Mouse (Mus musculus): Measurements from ENCODE around the gene Isl1. TPM values are rescaled to one million over a fixed set of nuclear protein-coding genes. Genes with fewer than 3 reads are reported as not detected.

Gene Isl1
- polyA plus RNA-seq, 1 experiment from 2014 or later, result 1.4 TPM

DNA sequence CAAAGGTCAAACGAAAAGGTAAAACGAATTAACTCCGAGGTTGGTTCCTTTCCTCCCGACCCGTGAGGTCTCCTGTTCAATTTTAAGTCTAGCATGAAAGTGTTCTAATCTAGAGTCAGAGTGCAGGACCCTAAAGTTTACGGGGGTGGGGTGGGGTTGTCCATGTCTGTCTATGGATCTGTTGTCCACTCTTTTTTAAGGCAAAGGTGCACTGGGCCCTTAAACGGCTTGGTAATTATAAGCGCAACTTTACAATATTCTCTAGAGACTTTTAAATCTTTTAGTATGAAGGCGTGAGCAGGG lies 925 bp upstream of the Isl1 start:
- H3K4me2 ChIP-seq (replicated peaks; ENCODE audit: low read depth), result no peak overlapping the region; the same call in 1 of the 2 replicates
- no peak overlapping the region for H3K27ac ChIP-seq (ENCODE audit: low read depth, low read length)

DNA sequence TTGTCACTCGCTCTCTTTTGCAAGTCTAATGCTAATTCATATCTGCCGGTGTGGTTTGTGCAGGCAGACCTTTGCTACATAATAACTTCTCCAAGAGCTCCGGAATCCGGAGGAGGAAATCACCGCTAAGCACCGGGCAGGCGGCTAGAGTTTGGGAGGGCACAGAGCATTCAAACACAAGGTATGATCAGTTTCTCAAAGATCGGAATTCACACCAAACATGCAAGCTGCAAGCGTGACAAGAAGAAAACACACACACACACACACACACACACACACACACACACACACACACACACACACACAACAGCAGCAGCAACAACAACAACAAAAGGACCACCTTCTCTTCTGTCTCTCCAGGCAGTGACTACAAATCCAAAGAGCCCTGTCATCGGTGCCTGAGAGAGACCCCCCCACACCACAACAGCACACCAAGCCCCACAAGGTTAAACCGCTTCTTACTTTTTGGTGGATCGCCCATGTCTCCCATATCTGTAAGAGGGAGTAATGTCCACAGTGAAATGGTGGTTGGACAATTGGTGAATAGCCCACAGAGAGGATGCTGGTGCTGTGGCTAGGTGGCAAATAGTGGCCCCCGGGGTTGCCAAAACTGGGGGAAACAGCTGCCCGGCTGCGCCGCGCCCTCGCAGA lies 431 bp downstream of the Isl1 start:
- H3K27me3 ChIP-seq (replicated peaks; ENCODE audit: control insufficient read depth, insufficient read depth, low read length), result peaks cover 90% of the 10 kb centered on the region
- no peak overlapping the region for H3K27ac ChIP-seq (ENCODE audit: low read depth, low read length)
- peak overlapping the region; percentile 76 for H3K4me2 ChIP-seq (replicated peaks; ENCODE audit: low read depth)
- no peaks in the 10 kb centered on the region for H3K4me1 ChIP-seq (replicated peaks; ENCODE audit: control insufficient read depth, insufficient read depth, low read length)
- TF ChIP-seq CTCF (IDR thresholded peaks at IDR 0.05; ENCODE audit: low read depth), result no peak
- ATAC-seq, result 0 out of 2 replicates have a peak, but pooled peaks have one; percentile 19
- no peak overlapping the region for H3K9ac ChIP-seq (ENCODE audit: low read depth, low read length)
- no peaks in the 10 kb centered on the region for H3K36me3 ChIP-seq (ENCODE audit: control insufficient read depth, insufficient read depth)
- H3K4me3 ChIP-seq (ENCODE audit: low read depth, low read length), result peak overlapping the region; percentile 44
- WGBS, result under 1% methylated on average over 18 of the region's 18 CpGs
- no peaks in the 10 kb centered on the region for H3K9me3 ChIP-seq (ENCODE audit: control insufficient read depth)

More for the DNA sequence above, 925 bp upstream of the Isl1 start:
- no peaks in the 10 kb centered on the region for H3K4me1 ChIP-seq (replicated peaks; ENCODE audit: control insufficient read depth, insufficient read depth, low read length)
- no peak overlapping the region for H3K9ac ChIP-seq (ENCODE audit: low read depth, low read length)
- 6% methylated on average over 9 of the region's 9 CpGs for WGBS
- H3K36me3 ChIP-seq (ENCODE audit: control insufficient read depth, insufficient read depth), result no peaks in the 10 kb centered on the region
- peaks cover 89% of the 10 kb centered on the region for H3K27me3 ChIP-seq (replicated peaks; ENCODE audit: control insufficient read depth, insufficient read depth, low read length)
- no peaks in the 10 kb centered on the region for H3K9me3 ChIP-seq (ENCODE audit: control insufficient read depth)
- no peak for TF ChIP-seq CTCF (IDR thresholded peaks at IDR 0.05; ENCODE audit: low read depth)
- peak overlapping the region; percentile 44 for H3K4me3 ChIP-seq (ENCODE audit: low read depth, low read length)
- no peak for ATAC-seq

DNA sequence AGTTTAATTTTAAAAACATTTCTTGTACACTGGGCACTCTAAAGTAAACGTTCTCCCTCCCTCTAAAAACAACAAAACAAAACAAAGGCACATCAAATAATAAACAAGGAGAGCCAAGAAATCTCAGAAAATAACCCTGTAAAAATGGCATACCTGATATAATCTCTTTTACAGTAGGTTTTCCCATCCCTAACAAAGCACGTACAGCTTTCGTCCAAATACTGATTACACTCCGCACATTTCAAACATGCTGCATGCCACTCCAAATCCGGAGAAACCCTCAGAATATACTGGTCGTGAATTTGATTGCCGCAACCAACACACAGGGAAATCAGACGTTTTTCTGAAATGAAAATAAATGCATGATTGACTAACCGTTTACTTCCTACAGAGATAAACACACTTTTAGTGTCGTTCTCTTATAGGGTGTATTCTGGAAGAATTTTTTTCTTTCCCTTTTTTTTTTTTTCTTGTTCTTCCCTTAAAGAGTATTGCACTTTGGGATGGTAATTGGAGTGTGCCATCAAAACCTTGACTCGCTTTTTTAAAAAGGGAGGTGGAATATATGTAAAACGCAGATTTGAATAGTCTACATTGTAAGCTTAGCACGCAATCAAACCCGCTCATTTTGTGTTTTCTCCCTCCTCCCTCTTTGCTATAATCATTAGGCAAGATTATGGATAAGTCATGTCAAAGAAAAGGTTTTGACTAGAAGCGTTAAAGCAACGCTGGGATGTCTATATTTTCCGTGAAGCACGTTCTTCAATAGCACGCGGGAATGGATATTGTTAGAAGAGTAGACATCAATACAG lies 1.2 kb downstream of the Isl1 start:
- no peak overlapping the region for H3K9ac ChIP-seq (ENCODE audit: low read depth, low read length)
- no peak overlapping the region for H3K27ac ChIP-seq (ENCODE audit: low read depth, low read length)
- no peaks in the 10 kb centered on the region for H3K9me3 ChIP-seq (ENCODE audit: control insufficient read depth)
- no peak for ATAC-seq
- H3K4me1 ChIP-seq (replicated peaks; ENCODE audit: control insufficient read depth, insufficient read depth, low read length), result no peaks in the 10 kb centered on the region
- TF ChIP-seq CTCF (IDR thresholded peaks at IDR 0.05; ENCODE audit: low read depth), result no peak
- WGBS, result 3% methylated on average over 20 of the region's 20 CpGs
- H3K36me3 ChIP-seq (ENCODE audit: control insufficient read depth, insufficient read depth), result no peaks in the 10 kb centered on the region
- peaks cover 91% of the 10 kb centered on the region for H3K27me3 ChIP-seq (replicated peaks; ENCODE audit: control insufficient read depth, insufficient read depth, low read length)
- 0 out of 2 replicates have a peak overlapping the region, but pooled peaks have one; percentile 44 for H3K4me3 ChIP-seq (ENCODE audit: low read depth, low read length)
- H3K4me2 ChIP-seq (replicated peaks; ENCODE audit: low read depth), result no peak overlapping the region

DNA sequence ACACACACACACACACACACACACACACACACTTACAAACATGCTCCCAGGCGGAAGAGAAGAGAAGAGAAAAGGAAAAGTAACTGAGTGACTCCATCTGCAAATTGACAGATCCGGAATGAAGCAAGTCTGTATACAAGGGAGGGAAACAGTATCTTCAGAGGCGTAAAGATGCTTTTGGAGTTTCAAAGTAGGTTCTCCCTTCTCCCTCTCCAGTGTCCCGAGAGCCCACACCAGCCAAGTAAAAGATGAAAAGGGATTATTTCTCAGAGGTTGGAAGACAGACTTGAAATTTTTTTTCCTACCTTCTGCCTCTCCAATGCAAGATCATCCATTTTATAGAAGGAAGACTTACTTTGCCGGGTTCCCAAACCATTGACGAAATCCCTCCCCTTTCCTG lies 2.9 kb downstream of the Isl1 start:
- ATAC-seq, result no peak
- Histone ChIP-seq H3K27me3 (replicated peaks; ENCODE audit: control insufficient read depth, insufficient read depth, low read length) (peaks cover 92% of the 10 kb centered on the region), H3K9me3 (ENCODE audit: control insufficient read depth) (no peaks in the 10 kb centered on the region), H3K4me2 (replicated peaks; ENCODE audit: low read depth) (no peak overlapping the region), H3K4me1 (replicated peaks; ENCODE audit: control insufficient read depth, insufficient read depth, low read length) (no peaks in the 10 kb centered on the region), H3K27ac (ENCODE audit: low read depth, low read length) (no peak overlapping the region), H3K36me3 (ENCODE audit: control insufficient read depth, insufficient read depth) (no peaks in the 10 kb centered on the region), H3K9ac (ENCODE audit: low read depth, low read length) (no peak overlapping the region), H3K4me3 (ENCODE audit: low read depth, low read length) (no peak overlapping the region)
- 28% methylated on average over 6 of the region's 6 CpGs for WGBS
- TF ChIP-seq CTCF (IDR thresholded peaks at IDR 0.05; ENCODE audit: low read depth), result no peak

DNA sequence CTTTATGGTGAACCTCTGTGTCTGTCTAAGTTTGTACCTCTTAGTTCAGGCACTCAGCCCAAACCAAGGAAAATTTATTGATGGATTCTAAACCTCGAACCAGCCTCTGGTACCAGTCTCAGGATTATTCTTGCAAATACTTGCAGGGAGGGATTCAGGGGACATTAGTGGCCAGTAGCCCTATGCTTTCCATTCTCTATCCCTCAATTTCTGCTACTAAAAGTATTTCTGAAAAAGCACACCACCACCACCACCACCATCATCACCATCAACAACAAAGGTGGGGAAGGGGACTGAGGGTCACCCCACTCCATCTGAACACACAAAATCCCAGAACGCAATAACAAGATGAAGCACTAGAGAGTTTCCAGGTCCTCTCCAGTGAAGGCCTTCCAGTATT lies 3.8 kb downstream of the Isl1 start:
- Histone ChIP-seq H3K4me1 (replicated peaks; ENCODE audit: control insufficient read depth, insufficient read depth, low read length) (no peaks in the 10 kb centered on the region), H3K36me3 (ENCODE audit: control insufficient read depth, insufficient read depth) (no peaks in the 10 kb centered on the region), H3K9me3 (ENCODE audit: control insufficient read depth) (no peaks in the 10 kb centered on the region), H3K4me3 (ENCODE audit: low read depth, low read length) (no peak overlapping the region), H3K27me3 (replicated peaks; ENCODE audit: control insufficient read depth, insufficient read depth, low read length) (peaks cover 88% of the 10 kb centered on the region), H3K4me2 (replicated peaks; ENCODE audit: low read depth) (no peak overlapping the region), H3K9ac (ENCODE audit: low read depth, low read length) (no peak overlapping the region), H3K27ac (ENCODE audit: low read depth, low read length) (no peak overlapping the region)
- 26% methylated on average over 2 of the region's 2 CpGs for WGBS
- no peak for TF ChIP-seq CTCF (IDR thresholded peaks at IDR 0.05; ENCODE audit: low read depth)
- ATAC-seq, result no peak

DNA sequence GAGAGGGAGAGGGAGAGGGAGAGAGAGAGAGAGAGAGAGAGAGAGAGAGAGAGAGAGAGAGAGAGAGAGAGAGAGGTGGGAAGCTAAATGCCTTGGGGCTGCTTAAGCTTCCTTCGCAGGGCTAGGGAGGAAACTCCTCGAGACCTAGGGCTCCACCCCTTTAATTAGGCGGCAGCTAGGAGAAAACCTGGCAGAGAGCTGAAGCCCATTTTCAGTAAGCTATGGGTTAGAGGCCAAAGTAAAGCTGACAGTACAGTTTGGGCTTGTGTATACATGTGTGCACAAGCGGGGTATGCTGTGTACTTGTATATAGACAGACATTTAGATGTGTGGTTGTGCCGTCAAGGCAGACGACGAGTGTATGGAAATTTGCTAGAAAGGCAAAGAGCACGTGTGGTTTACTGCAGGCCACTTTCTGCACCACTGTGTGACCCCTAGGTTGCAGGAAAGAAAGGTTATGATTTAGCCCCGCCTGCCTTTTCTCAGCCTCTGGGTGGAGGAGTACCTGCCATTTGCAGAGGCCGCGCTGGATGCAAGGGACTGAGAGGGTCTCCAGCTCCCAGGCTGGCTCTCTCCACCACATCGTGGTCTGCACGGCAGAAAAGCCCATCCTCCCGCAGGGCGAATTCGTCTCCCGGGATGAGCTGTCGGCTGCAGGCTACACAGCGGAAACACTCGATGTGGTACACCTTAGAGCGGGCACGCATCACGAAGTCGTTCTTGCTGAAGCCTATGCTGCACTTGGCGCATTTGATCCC lies 4.6 kb downstream of the Isl1 start:
- H3K4me2 ChIP-seq (replicated peaks; ENCODE audit: low read depth), result no peak overlapping the region
- no peak overlapping the region for H3K4me3 ChIP-seq (ENCODE audit: low read depth, low read length)
- WGBS, result 10% methylated on average over 25 of the region's 25 CpGs
- H3K36me3 ChIP-seq (ENCODE audit: control insufficient read depth, insufficient read depth), result no peaks in the 10 kb centered on the region
- no peak overlapping the region for H3K27ac ChIP-seq (ENCODE audit: low read depth, low read length)
- TF ChIP-seq CTCF (IDR thresholded peaks at IDR 0.05; ENCODE audit: low read depth), result no peak
- no peak overlapping the region for H3K9ac ChIP-seq (ENCODE audit: low read depth, low read length)
- no peaks in the 10 kb centered on the region for H3K9me3 ChIP-seq (ENCODE audit: control insufficient read depth)
- H3K27me3 ChIP-seq (replicated peaks; ENCODE audit: control insufficient read depth, insufficient read depth, low read length), result peaks cover 86% of the 10 kb centered on the region
- no peaks in the 10 kb centered on the region for H3K4me1 ChIP-seq (replicated peaks; ENCODE audit: control insufficient read depth, insufficient read depth, low read length)
- ATAC-seq, result no peak
